Mouse (Mus musculus): ENCODE measurements at regions not wholly inside any gene's neighbourhood (a gene's known extent, or its start where the extent isn't known, plus 50 kb on each side); places are given as distances from the start of the nearest gene placed in this dataset.

DNA sequence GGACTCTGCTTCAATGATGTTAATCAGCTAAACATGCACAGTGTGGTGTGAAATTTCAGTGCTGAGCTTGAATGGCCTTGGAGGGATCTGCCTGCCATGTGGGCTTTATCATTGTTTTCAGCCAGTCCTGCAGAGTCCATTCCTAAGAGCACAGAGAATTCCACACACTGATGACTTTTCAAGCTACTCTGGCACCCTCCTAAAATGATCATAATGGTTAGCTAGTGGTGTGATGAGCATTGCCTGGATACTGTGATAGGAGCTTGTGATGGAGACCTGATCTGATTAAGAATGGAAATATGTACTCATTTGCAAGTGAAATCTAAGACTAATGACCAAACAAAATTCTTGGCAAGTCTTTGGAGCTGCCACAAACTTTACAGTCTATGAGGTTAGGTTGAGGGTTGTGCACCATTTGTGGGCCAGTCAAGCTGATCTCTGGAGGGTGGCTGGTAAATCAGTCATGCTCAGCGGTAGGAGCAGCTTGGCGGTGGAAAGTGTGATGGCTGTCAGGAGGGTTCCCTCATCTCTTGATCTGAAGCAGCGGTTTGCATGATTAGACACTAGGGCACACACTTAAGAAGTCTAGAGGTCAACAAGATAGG is 91.0 kb upstream of the Cep162 start:
- no peak for DNase-seq (ENCODE audit: low spot score in 2 of 2)

DNA sequence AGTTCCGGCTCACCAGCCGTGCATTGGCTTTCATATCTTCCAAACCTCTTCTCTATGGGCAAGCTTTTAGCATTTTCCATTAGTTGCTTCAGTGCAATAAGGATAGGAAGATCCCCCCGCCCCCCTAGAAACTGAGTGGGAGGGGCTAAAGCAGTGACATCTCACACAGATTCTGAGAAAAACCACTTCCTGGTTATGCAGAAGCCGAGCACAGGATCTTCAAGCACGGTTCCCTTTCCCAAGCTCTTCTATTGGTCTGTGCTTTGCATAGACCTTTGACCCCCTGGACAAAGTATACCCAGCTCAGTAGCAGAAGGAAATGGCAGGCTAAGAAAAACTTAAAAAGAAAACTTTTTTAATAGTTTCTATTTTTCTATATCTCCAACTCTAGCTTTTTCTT is 86.1 kb upstream of the Cep162 start:
- DNase-seq (ENCODE audit: low spot score in 2 of 2), result no peak

DNA sequence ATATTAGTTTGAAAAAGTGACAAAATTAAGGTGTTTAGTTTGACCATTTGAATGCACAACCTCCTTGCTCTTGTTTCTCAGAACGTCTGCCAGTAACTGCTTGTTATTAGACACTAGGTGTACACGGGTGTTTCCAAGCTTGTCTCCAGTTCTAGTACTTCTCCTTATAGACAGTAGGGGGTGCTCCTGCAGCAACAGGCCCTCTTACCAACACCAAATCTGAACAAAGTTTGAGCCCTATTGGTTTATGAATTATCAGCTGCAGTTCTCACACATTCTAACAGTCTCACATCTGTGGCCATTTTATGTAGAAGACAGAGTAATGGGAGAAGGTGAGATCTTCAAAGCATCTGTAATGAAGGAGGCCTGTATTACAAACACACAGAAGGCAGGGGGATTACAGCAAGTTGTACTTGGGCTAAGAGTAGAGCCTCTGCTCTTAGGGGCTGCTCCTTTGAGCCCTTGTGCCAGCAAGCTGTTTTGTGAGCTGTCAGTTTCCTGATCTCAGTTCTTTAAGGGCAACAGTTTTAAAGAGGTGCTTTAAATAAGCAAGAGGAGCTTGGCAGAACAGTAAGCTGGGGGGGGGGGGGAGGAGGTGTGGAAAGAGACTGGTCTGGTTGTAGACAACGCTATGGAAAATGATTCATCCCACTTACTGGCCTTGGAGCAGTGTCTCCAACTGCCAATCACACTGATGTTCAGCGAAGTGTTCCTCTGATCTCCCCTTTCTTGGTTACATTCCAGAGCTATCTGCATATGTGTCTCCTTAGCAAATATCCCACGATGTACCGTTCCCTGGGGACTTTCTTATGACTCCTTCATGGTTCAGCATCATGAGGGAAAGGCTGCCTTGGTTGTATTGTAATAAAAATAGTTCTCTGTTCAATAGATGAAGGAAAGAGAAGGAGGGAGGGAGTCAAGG is 71.3 kb upstream of the Cep162 start:
- DNase-seq (ENCODE audit: low spot score in 2 of 2), result no peak

DNA sequence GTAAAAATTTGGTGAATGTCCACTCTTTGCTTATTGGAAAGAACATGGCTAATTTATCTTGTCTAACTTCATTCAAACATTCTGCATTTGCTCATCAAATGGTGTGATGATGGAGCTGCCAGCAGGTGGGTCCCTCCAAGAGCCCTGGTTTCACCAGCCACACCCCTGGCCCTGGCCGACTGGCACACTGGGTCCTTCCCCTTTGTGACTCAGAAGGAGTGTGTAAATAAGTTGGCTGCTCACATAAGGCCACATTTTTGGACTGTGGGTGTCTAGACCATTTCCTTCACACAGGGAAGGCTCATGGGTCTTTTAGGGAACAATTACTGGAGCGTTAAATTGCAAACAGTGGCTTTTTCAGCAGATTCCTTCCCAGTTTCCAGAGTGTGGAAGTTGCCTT is 68.4 kb upstream of the Cep162 start:
- no peak for DNase-seq (ENCODE audit: low spot score in 2 of 2)

DNA sequence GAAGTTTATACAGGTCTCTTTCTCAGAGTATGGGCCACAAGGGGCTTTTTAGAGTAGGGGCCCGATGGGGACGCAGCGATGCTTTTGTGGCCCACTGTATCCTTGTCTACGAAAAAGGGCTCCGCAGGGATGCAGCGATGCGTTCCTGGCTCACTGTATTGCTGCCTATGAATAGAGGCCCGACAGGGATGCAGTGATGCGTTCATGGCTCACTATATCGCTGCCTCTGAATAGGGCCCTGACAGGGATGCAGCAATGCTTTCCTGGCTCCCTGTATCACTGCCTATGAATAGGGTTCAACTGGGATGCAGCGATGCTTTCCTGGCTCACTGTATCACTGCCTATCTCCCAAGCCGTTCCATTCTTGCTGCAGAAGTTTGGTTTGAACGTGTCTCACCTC is 65.4 kb upstream of the Cep162 start:
- DNase-seq (ENCODE audit: low spot score in 2 of 2), result no peak

DNA sequence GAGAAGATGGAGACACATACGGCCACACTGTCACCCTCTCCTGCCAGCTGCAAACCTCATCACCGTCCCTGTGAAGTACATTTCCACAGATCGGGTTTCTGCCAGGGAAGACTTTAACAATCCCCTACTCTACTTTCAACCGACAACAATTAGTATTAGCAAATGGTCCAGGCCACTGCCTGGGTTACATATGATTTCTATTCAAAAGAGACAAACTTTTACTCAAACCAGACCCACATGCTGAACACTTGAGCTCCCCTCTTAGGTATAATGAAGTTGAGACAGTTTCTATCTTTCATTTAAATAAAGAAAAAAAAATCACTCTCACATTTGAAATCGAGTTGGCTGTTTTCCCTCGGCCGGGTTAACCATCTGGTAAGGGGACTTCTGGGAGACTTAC is 63.4 kb upstream of the Cep162 start:
- no peak for DNase-seq (ENCODE audit: low spot score in 2 of 2)

DNA sequence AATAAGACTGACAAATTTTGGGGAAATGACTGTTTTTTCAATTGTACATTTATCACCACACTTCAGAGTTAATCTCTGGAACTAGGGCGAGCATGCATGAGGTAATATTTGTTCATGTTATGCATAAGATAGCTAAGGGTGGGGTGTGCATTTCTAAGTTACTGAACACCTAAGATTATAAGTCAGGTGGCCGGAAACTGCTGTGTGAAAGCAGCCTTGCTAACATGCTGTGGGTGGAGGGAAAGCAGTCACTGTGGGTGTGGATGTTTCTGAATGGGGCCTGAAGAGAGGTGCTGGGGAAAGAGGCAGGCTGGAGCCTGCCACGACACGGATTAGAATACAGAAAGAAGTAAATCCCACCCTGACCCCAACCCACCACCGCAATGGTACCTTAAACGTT is 54.8 kb upstream of the Cep162 start:
- no peak for DNase-seq (ENCODE audit: low spot score in 2 of 2)
